Mouse (Mus musculus) hindbrain, embryonic 13.5 days (tissue): Measurements from ENCODE around the gene Nup107. TPM values are rescaled to one million over a fixed set of nuclear protein-coding genes. Genes with fewer than 3 reads are reported as not detected.

Source experiments
- ATAC-seq: fragments of 200-750 bp; cut with Nextera tagmentation; 2 replicates; pipeline ENCODE4 v1.8.0; 2017; ENCODE audit warnings: moderate TSS enrichment; ENCODE audit not compliant: low FRiP score
- H3K27ac ChIP-seq: fragments of 300-500 bp; sonication (generic); 2 replicates; pipeline ENCODE4 v1.5.1; 2015; ENCODE audit warnings: inconsistent platforms, mild to moderate bottlenecking, moderate library complexity
- H3K27me3 ChIP-seq: fragments of 300-500 bp; sonication (generic); 2 replicates; pipeline ENCODE4 v1.6.1; 2015; ENCODE audit warnings: mild to moderate bottlenecking, inconsistent platforms
- H3K36me3 ChIP-seq: fragments of 300-500 bp; sonication (generic); 2 replicates; pipeline ENCODE4 v1.6.1; 2015; ENCODE audit warnings: mild to moderate bottlenecking, inconsistent platforms
- H3K4me1 ChIP-seq: fragments of 300-500 bp; sonication (generic); replicated peaks from 2 replicates; pipeline ENCODE4 v1.6.1; 2015; ENCODE audit warnings: inconsistent platforms
- H3K4me2 ChIP-seq: fragments of 300-500 bp; sonication (generic); 2 replicates; pipeline ENCODE4 v1.6.1; 2015; ENCODE audit warnings: inconsistent platforms, mild to moderate bottlenecking, moderate library complexity
- H3K4me3 ChIP-seq: fragments of 300-500 bp; sonication (generic); 2 replicates; pipeline ENCODE4 v1.5.1; 2015; ENCODE audit warnings: mild to moderate bottlenecking, inconsistent platforms
- H3K9ac ChIP-seq: fragments of 300-500 bp; sonication (generic); 2 replicates; pipeline ENCODE4 v1.6.1; 2015; ENCODE audit warnings: mild to moderate bottlenecking, inconsistent platforms
- H3K9me3 ChIP-seq: fragments of 300-500 bp; sonication (generic); 2 replicates; pipeline ENCODE4 v1.6.1; 2016; ENCODE audit warnings: inconsistent platforms
- WGBS: fragments of 180-500 bp; shearing (Covaris S2); methylation state at CpG from one replicate; pipeline ENCODE4 v1.1.7; 2015; 5-methylcytosine and 5-hydroxymethylcytosine counted together
- polyA plus RNA-seq: library from polyadenylated mRNA; unstranded; fragments of >200 nt; fragmentation: Nextera tagmentation; extraction: Ambion mirVana; gene quantifications from 2 replicates; pipeline ENCODE4 v1.2.1, GENCODE M21; 2015

Gene Nup107
- 41.7 and 42.5 TPM in 2 replicates for polyA plus RNA-seq

DNA sequence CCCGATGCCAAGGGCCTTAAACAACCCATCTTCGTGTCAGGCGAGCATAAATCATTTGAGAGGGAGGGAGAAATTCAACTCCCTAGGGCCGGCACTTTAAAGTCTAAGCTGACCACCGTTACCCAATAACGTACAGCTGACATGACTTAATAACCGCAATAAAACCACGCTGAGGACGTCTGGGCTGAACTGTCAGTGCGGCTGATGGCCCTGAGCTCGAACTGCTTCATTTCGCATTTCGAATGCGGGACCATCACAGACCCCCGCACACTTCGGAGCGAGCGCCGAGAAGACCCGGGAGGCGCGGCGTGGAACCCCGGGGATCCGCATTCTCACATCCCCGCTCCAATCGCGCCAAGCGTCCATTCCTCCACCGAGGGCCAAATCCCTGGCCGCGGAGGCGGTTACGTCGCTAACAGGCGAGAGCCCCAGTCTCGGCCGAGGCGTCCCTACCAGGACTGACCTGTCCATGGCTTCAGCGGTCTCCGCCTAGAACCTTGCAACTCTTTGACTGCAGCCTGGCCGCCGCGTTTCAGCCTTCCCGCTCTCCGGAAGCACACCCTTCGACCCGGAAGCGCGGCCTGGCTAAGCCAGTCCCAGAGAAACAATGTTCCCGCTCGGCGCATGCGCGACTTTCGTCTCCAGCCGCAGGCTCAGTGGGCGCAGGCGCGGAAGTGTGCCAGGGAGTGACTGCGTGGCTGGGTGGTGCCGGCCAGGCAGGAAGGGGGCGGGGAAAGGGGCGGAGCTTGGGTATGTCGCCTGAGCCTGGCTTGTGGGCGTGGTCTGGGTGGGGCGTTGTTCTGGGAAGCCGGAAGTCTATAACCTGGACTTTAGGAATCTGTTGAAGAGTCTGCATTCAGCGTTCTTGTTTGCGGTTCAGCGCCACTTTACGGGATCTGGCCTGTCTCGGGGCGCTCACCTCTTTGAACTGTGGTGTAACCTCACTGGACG, at the start of gene Nup107:
Gene Nup107 (minus strand): TSS at position 565 of the 951 bp plus-strand sequence.
- Histone ChIP-seq H3K4me1 (peaks cover 20% of the 10 kb centered on the region), H3K4me3 (peak within 1 kb of the TSS; percentile 87), H3K4me2 (peak within 1 kb of the TSS; percentile 80), H3K27me3 (no peaks in the 10 kb centered on the region), H3K27ac (peak within 1 kb of the TSS; percentile 72), H3K9ac (peak within 1 kb of the TSS; percentile 84), H3K36me3 (peaks cover 7% of the 10 kb centered on the region), H3K9me3 (no peaks in the 10 kb centered on the region)
- ATAC-seq: peak; percentile 98
- WGBS: under 1% methylated on average over 75 of the region's 75 CpGs

- H3K36me3 ChIP-seq: no peaks in the 10 kb centered on the region
- no peak overlapping the region for H3K27ac ChIP-seq
- no peaks in the 10 kb centered on the region for H3K9me3 ChIP-seq
- no peak overlapping the region for H3K9ac ChIP-seq
- H3K27me3 ChIP-seq: no peaks in the 10 kb centered on the region
- H3K4me3 ChIP-seq: no peak overlapping the region
- H3K4me2 ChIP-seq: no peak overlapping the region
- peaks cover 14% of the 10 kb centered on the region for H3K4me1 ChIP-seq
- no peak for ATAC-seq
- WGBS: 98% methylated on average over 1 of the region's 1 CpGs
Measured at GRCm38 (mm10) chr10:117841765-117842164, 49.3 kb upstream of the Nup107 start.

- Histone ChIP-seq H3K9me3 (no peaks in the 10 kb centered on the region), H3K4me3 (no peak overlapping the region), H3K27me3 (no peaks in the 10 kb centered on the region), H3K36me3 (no peaks in the 10 kb centered on the region), H3K4me2 (no peak overlapping the region), H3K9ac (no peak overlapping the region), H3K4me1 (peaks cover 11% of the 10 kb centered on the region), H3K27ac (no peak overlapping the region)
- WGBS: 93% methylated on average over 5 of the region's 5 CpGs
- ATAC-seq: no peak
Measured at GRCm38 (mm10) chr10:117840431-117840995, 48.0 kb upstream of the Nup107 start.

DNA sequence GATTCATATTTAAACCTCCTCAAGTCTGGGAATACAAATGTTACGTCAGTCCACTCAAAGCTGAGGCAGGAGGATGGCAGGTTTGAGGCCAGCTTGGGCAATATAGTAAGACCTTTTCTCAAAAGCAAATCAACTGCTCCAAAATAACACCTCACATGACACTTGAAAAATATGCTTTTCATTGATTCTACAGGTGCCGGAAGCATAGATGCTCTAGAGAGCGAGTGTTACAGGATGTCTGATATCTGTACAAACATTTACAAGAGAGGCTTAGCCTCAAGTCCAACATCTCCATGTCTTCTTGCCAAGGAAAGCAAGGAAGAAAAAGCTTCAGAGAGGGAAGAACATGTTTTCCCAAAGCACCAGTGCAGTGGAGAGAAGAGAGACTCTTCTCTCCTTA, 47.2 kb upstream of the Nup107 start:
- H3K9me3 ChIP-seq: no peaks in the 10 kb centered on the region
- H3K36me3 ChIP-seq: no peaks in the 10 kb centered on the region
- 95% methylated on average over 3 of the region's 3 CpGs for WGBS
- ATAC-seq: no peak
- H3K9ac ChIP-seq: no peak overlapping the region
- no peak overlapping the region for H3K27ac ChIP-seq
- no peak overlapping the region for H3K4me2 ChIP-seq
- H3K4me3 ChIP-seq: no peak overlapping the region
- peaks cover 13% of the 10 kb centered on the region for H3K4me1 ChIP-seq
- no peaks in the 10 kb centered on the region for H3K27me3 ChIP-seq

GRCm38 (mm10) chr10:117838924-117839323, 46.4 kb upstream of the Nup107 start:
- Histone ChIP-seq H3K9me3 (no peaks in the 10 kb centered on the region), H3K36me3 (no peaks in the 10 kb centered on the region), H3K27me3 (no peaks in the 10 kb centered on the region), H3K9ac (no peak overlapping the region), H3K4me2 (no peak overlapping the region), H3K27ac (no peak overlapping the region), H3K4me3 (no peak overlapping the region), H3K4me1 (peaks cover 8% of the 10 kb centered on the region)
- ATAC-seq: no peak
- 95% methylated on average over 3 of the region's 3 CpGs for WGBS

- H3K36me3 ChIP-seq: 0 out of 2 replicates have a peak, but pooled peaks cover 3% of the 10 kb centered on the region
- WGBS: 84% methylated on average over 2 of the region's 2 CpGs
Measured at GRCm38 (mm10) chr10:117836354-117836753, 43.8 kb upstream of the Nup107 start.

DNA sequence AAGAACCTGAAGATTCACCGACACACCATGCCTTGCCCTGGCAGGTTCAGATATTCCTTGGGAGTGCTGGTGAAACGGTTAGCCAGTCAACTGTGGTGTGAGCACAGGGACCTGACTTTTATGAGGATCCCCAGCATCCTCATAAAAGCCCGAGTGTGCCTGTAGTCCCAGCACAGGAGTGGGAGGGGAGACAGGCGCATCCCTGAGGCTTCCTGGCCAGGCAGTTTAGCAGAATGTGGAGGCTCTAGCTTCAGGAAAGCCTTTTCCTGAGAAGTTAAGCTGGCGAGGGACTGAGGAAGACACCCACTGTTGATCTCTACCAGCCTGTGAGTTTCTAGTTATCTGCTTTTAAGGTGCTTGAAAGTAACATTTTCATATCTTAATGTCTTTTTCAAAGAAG, 42.9 kb upstream of the Nup107 start:
- Histone ChIP-seq H3K9ac (no peak overlapping the region), H3K9me3 (no peaks in the 10 kb centered on the region), H3K27me3 (no peaks in the 10 kb centered on the region), H3K4me3 (no peak overlapping the region), H3K4me1 (0 out of 2 replicates have a peak, but pooled peaks cover 3% of the 10 kb centered on the region), H3K36me3 (0 out of 2 replicates have a peak, but pooled peaks cover 3% of the 10 kb centered on the region), H3K4me2 (no peak overlapping the region), H3K27ac (no peak overlapping the region)
- ATAC-seq: no peak
- 71% methylated on average over 5 of the region's 5 CpGs for WGBS

More at GRCm38 (mm10) chr10:117836354-117836753, 43.8 kb upstream of the Nup107 start:
- Histone ChIP-seq H3K27me3 (no peaks in the 10 kb centered on the region), H3K4me2 (no peak overlapping the region), H3K27ac (no peak overlapping the region), H3K4me3 (no peak overlapping the region), H3K4me1 (0 out of 2 replicates have a peak, but pooled peaks cover 3% of the 10 kb centered on the region), H3K9me3 (no peaks in the 10 kb centered on the region), H3K9ac (no peak overlapping the region)
- ATAC-seq: no peak

- no peak for ATAC-seq
- no peak overlapping the region for H3K27ac ChIP-seq
- H3K27me3 ChIP-seq: no peaks in the 10 kb centered on the region
- WGBS: 90% methylated on average over 3 of the region's 3 CpGs
- no peak overlapping the region for H3K4me3 ChIP-seq
- no peak overlapping the region for H3K9ac ChIP-seq
- H3K4me1 ChIP-seq: peaks cover 12% of the 10 kb centered on the region
- no peak overlapping the region for H3K4me2 ChIP-seq
- H3K36me3 ChIP-seq: 0 out of 2 replicates have a peak, but pooled peaks cover 3% of the 10 kb centered on the region
- H3K9me3 ChIP-seq: no peaks in the 10 kb centered on the region
Measured at GRCm38 (mm10) chr10:117830797-117831196, 38.3 kb upstream of the Nup107 start.

DNA sequence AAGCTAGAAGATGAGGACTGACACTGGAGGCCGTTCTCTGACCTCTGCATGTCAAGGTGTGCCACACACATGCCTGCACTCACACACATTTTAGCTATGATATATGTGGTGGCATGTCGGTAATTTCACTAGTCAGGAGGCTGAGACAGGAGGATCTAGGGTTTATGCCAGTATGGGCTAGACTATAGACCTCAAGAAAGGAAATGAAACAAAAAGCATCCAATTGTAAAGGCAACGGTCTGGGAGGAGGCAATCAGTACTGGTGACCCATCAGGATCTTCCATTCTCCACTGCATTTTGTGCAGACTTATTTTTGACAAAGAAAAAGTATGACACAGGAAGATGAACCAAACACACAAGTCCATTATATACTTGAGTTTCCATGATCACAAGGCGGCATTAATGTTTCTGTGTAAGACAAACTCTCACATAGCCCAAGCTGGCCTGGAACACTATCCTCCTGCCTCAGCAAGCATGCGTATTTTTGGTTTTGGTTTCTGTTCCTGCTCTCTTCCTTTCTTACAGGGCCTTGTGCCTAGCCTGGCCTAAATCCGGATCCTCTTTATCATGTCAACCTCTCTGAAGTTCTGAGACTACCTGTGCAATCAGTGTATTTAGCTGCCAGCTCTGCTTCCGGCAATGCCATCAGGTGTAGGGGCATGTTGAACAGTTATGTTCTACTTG, 37.1 kb upstream of the Nup107 start:
- Histone ChIP-seq H3K9ac (no peak overlapping the region), H3K27ac (no peak overlapping the region), H3K9me3 (no peaks in the 10 kb centered on the region), H3K4me2 (no peak overlapping the region), H3K36me3 (0 out of 2 replicates have a peak, but pooled peaks cover 3% of the 10 kb centered on the region), H3K4me3 (no peak overlapping the region), H3K4me1 (peaks cover 19% of the 10 kb centered on the region), H3K27me3 (no peaks in the 10 kb centered on the region)
- 96% methylated on average over 7 of the region's 7 CpGs for WGBS
- no peak for ATAC-seq

GRCm38 (mm10) chr10:117829022-117829421, 36.5 kb upstream of the Nup107 start:
- H3K9ac ChIP-seq: no peak overlapping the region
- WGBS: 88% methylated on average over 4 of the region's 4 CpGs
- no peak overlapping the region for H3K27ac ChIP-seq
- no peak overlapping the region for H3K4me3 ChIP-seq
- H3K9me3 ChIP-seq: no peaks in the 10 kb centered on the region
- no peak for ATAC-seq
- H3K4me1 ChIP-seq: peaks cover 22% of the 10 kb centered on the region
- H3K36me3 ChIP-seq: peaks cover 8% of the 10 kb centered on the region; the same call in 1 of the 2 replicates
- no peak overlapping the region for H3K4me2 ChIP-seq
- no peaks in the 10 kb centered on the region for H3K27me3 ChIP-seq

GRCm38 (mm10) chr10:117828536-117828935, 36.0 kb upstream of the Nup107 start:
- H3K27me3 ChIP-seq: no peaks in the 10 kb centered on the region
- H3K9me3 ChIP-seq: no peaks in the 10 kb centered on the region
- 80% methylated on average over 4 of the region's 4 CpGs for WGBS
- H3K4me2 ChIP-seq: no peak overlapping the region
- H3K4me3 ChIP-seq: no peak overlapping the region
- no peak overlapping the region for H3K27ac ChIP-seq
- peaks cover 10% of the 10 kb centered on the region for H3K36me3 ChIP-seq
- peaks cover 22% of the 10 kb centered on the region for H3K4me1 ChIP-seq
- no peak for ATAC-seq
- H3K9ac ChIP-seq: no peak overlapping the region

GRCm38 (mm10) chr10:117824647-117825046, 32.1 kb upstream of the Nup107 start:
- Histone ChIP-seq H3K4me2 (no peak overlapping the region), H3K4me1 (peaks cover 22% of the 10 kb centered on the region), H3K27me3 (no peaks in the 10 kb centered on the region), H3K4me3 (no peak overlapping the region), H3K9ac (no peak overlapping the region), H3K27ac (no peak overlapping the region), H3K36me3 (peaks cover 41% of the 10 kb centered on the region), H3K9me3 (no peaks in the 10 kb centered on the region)
- no peak for ATAC-seq
- WGBS: 79% methylated on average over 4 of the region's 4 CpGs
